Mouse (Mus musculus): Measurements from ENCODE around the gene Klhl36. TPM values are rescaled to one million over a fixed set of nuclear protein-coding genes. Genes with fewer than 3 reads are reported as not detected.

Klhl36 gene
- polyA plus RNA-seq, 1 experiment = 23.8 TPM

Other genes with a start within 250 kb of the Klhl36 start
- gene Adad2, start 249.5 kb upstream of the Klhl36 start, polyA plus RNA-seq (2012; rRNA removed) = 0.33 and 0.36 TPM in 2 replicates
- gene Kcng4, start 226.6 kb upstream of the Klhl36 start, polyA plus RNA-seq (2012; rRNA removed) = 3.7 and 5.2 TPM in 2 replicates
- 41.3 and 52.5 TPM in 2 replicates for gene Wfdc1, start 195.9 kb upstream of the Klhl36 start, polyA plus RNA-seq (2012; rRNA removed)
- gene Atp2c2, start 162.3 kb upstream of the Klhl36 start, polyA plus RNA-seq (2012; rRNA removed) = 0.38 and 0.49 TPM in 2 replicates
- 9.9 and 12.8 TPM in 2 replicates for gene Tldc1, start 83.8 kb upstream of the Klhl36 start, polyA plus RNA-seq (2012; rRNA removed)
- gene Cotl1, start 21.7 kb upstream of the Klhl36 start, polyA plus RNA-seq (2012; rRNA removed) = 81.5 and 109 TPM in 2 replicates
- 44.4 and 87.8 TPM in 2 replicates for gene Usp10, start 48.1 kb downstream of the Klhl36 start, polyA plus RNA-seq (2012; rRNA removed)
- 85.6 and 119 TPM in 2 replicates for gene Gm20388, start 48.6 kb downstream of the Klhl36 start, polyA plus RNA-seq (2012; rRNA removed)
- gene Crispld2, start 130.2 kb downstream of the Klhl36 start, polyA plus RNA-seq (2012; rRNA removed) = 36.5 and 48.8 TPM in 2 replicates
- 53.0 and 62.2 TPM in 2 replicates for gene Zdhhc7, start 239.2 kb downstream of the Klhl36 start, polyA plus RNA-seq (2012; rRNA removed)